Mouse (Mus musculus) stomach, postnatal 0 days (tissue): ENCODE results near the gene Tmco4. TPM values are rescaled to one million over a fixed set of nuclear protein-coding genes. Genes with fewer than 3 reads are reported as not detected.

Experiments used
- ATAC-seq: fragments of 200-750 bp; cut with Nextera tagmentation; 2 replicates; pipeline ENCODE4 v1.8.0; 2017; ENCODE audit not compliant: low FRiP score, low TSS enrichment
- DNase-seq: peaks from one replicate; pipeline ENCODE4 v3.0.0-alpha.2; 2016; ENCODE audit warnings: low spot score
- H3K27ac ChIP-seq: fragments of 300-500 bp; sonication (generic); replicated peaks from 2 replicates; pipeline ENCODE4 v1.5.1; 2014; ENCODE audit warnings: mild to moderate bottlenecking, control low read depth
- H3K27me3 ChIP-seq: fragments of 300-500 bp; sonication (generic); 2 replicates; pipeline ENCODE4 v1.6.1; 2014; ENCODE audit warnings: low read length; ENCODE audit not compliant: control insufficient read depth, insufficient read depth
- H3K36me3 ChIP-seq: fragments of 300-500 bp; sonication (generic); 2 replicates; pipeline ENCODE4 v1.6.1; 2014; ENCODE audit warnings: low read length, mixed read lengths; ENCODE audit not compliant: control insufficient read depth, insufficient read depth
- H3K4me1 ChIP-seq: fragments of 300-500 bp; sonication (generic); replicated peaks from 2 replicates; pipeline ENCODE4 v1.6.1; 2014; ENCODE audit warnings: antibody characterized with exemption; ENCODE audit not compliant: control insufficient read depth, insufficient read depth
- H3K4me2 ChIP-seq: fragments of 300-500 bp; sonication (generic); replicated peaks from 2 replicates; pipeline ENCODE4 v1.6.1; 2014; ENCODE audit warnings: low read depth, mild to moderate bottlenecking, control low read depth, moderate library complexity
- H3K4me3 ChIP-seq: fragments of 300-500 bp; sonication (generic); 2 replicates; pipeline ENCODE4 v1.5.1; 2014; ENCODE audit warnings: low read depth, low read length, control low read depth
- H3K9ac ChIP-seq: fragments of 300-500 bp; sonication (generic); 2 replicates; pipeline ENCODE4 v1.6.1; 2014; ENCODE audit warnings: mild to moderate bottlenecking, low read length, control low read depth, mixed read lengths
- H3K9me3 ChIP-seq: fragments of 300-500 bp; sonication (generic); 2 replicates; pipeline ENCODE4 v1.6.1; 2016; ENCODE audit warnings: low read length; ENCODE audit not compliant: control insufficient read depth
- CTCF ChIP-seq: IDR thresholded peaks from 2 replicates; pipeline ENCODE4 v1.5.1; 2016; ENCODE audit warnings: antibody characterized with exemption, low read depth, mild to moderate bottlenecking, moderate library complexity
- EP300 ChIP-seq: optimal IDR thresholded peaks from 2 replicates; pipeline ENCODE3; 2016; ENCODE audit warnings: antibody characterized with exemption
- WGBS: fragments of 180-500 bp; shearing (Covaris S2); extraction: QIAGEN DNeasy Blood & Tissue Kit; methylation state at CpG from one replicate; pipeline ENCODE4 v1.1.7; 2014; 5-methylcytosine and 5-hydroxymethylcytosine counted together
- polyA plus RNA-seq: library from polyadenylated mRNA; unstranded; fragments of >200 nt; fragmentation: Nextera tagmentation; extraction: Ambion mirVana; gene quantifications from 2 replicates; pipeline ENCODE4 v1.2.1, GENCODE M21; 2015

Gene Tmco4
- polyA plus RNA-seq, 1 experiment from 2014 or later = 10.8 TPM

DNA sequence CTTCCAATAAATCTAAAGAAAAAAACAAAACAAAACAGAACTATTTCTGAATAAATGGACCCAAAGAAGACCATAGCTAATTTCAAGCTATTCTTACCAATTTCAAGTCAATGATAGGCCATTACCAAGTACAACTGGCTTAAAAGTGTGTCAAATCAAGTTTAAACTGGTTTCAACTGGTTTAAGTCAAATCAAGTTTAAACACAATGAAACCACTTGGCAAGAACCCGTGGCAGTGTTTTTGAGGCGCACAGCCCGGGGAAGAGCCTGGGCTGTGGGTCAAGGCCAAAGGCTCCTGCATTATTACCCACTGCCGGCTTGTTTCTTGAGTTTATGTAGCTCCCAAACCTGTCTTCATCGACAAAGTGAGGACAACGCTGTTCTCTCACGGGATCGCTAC is 127.6 kb downstream of the Tmco4 start:
- TF ChIP-seq EP300 = no peak
- no peak for TF ChIP-seq CTCF
- Histone ChIP-seq H3K27me3 (no peaks in the 10 kb centered on the region), H3K4me2 (no peak overlapping the region), H3K9me3 (no peaks in the 10 kb centered on the region), H3K27ac (no peak overlapping the region), H3K9ac (no peak overlapping the region), H3K4me1 (peaks cover 2% of the 10 kb centered on the region), H3K36me3 (peaks cover 15% of the 10 kb centered on the region), H3K4me3 (no peak overlapping the region)
- WGBS = 81% methylated on average over 8 of the region's 8 CpGs
- no peak for DNase-seq
- ATAC-seq = no peak

DNA sequence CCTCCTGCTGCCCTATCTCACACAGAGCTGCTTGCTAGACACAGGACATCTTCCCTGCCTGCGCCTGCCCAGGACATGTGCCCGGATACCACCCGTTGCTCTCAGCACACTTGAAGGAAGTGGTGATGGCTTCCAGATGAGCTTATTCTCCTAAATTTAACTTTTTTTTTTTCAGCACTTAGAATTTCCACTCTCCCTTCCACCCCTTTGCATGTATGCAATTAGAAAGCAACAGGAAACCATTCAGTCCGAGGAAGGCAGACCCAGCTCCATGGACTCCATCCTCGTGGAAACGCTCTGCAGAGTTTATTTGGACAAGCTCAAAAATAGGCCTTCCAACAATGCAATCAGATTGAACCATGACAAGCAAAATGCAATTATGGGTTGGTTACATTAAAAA is 128.9 kb downstream of the Tmco4 start:
- H3K36me3 ChIP-seq = peaks cover 15% of the 10 kb centered on the region
- DNase-seq (no peak), ATAC-seq (no peak)
- no peak overlapping the region for H3K4me2 ChIP-seq
- no peak overlapping the region for H3K9ac ChIP-seq
- H3K4me3 ChIP-seq = no peak overlapping the region
- H3K27me3 ChIP-seq = no peaks in the 10 kb centered on the region
- 59% methylated on average over 6 of the region's 6 CpGs for WGBS
- H3K9me3 ChIP-seq = no peaks in the 10 kb centered on the region
- no peak for TF ChIP-seq EP300
- H3K4me1 ChIP-seq = no peaks in the 10 kb centered on the region
- no peak overlapping the region for H3K27ac ChIP-seq

DNA sequence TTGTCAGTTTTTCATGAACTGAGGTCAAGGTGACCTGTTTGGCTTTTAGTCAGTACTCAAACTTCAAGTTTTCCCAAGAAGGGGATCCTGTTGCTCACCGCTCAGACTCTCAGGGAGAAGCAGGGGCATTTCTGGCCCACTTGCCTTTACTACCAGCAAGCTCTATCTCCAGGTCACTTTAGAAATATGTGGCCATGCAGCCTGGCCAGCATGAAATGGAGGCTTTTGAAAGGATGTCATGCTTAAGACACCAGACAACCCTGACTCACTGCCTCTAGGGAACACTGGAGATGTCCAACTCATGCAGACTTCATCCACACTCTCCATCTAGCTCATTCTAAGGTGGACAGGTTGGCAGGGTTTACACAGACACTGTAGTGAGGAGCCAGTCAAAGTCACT is 132.8 kb downstream of the Tmco4 start:
- DNase-seq = no peak
- ATAC-seq = no peak
- Histone ChIP-seq H3K9ac (no peak overlapping the region), H3K36me3 (peaks cover 15% of the 10 kb centered on the region), H3K4me3 (no peak overlapping the region), H3K4me1 (peaks cover 3% of the 10 kb centered on the region), H3K9me3 (no peaks in the 10 kb centered on the region), H3K4me2 (no peak overlapping the region), H3K27ac (no peak overlapping the region), H3K27me3 (no peaks in the 10 kb centered on the region)
- TF ChIP-seq CTCF (no peak), EP300 (no peak)
- WGBS = 87% methylated on average over 1 of the region's 1 CpGs

Other genes starting within 250 kb of the Tmco4 start
- 0.30 and 0.31 TPM in 2 replicates for gene Pla2g2c, start 248.1 kb upstream of the Tmco4 start, polyA plus RNA-seq
- gene Ubxn10, start 235.7 kb upstream of the Tmco4 start, polyA plus RNA-seq = 0.64 and 0.81 TPM in 2 replicates
- gene Pla2g2f, start 215.3 kb upstream of the Tmco4 start, polyA plus RNA-seq = 8.2 and 8.7 TPM in 2 replicates
- 0.21 and 0.27 TPM in 2 replicates for gene Pla2g2d, start 197.2 kb upstream of the Tmco4 start, polyA plus RNA-seq
- gene Pla2g5, start 109.4 kb upstream of the Tmco4 start, polyA plus RNA-seq = 0.28 and 0.34 TPM in 2 replicates
- gene Gm13030, start 98.9 kb upstream of the Tmco4 start, polyA plus RNA-seq = not detected in 2 replicates
- gene Pla2g2e, start 94.9 kb upstream of the Tmco4 start, polyA plus RNA-seq = 0.22 TPM in 1 of 2 replicates, not detected in the other
- 2.4 and 2.6 TPM in 2 replicates for gene Otud3, start 58.9 kb upstream of the Tmco4 start, polyA plus RNA-seq
- 17.6 and 24.8 TPM in 2 replicates for gene Rnf186, start 5.8 kb upstream of the Tmco4 start, polyA plus RNA-seq
- 0.05 TPM in 1 of 2 replicates, not detected in the other for gene Htr6, start 102.7 kb downstream of the Tmco4 start, polyA plus RNA-seq
- gene Nbl1, start 120.1 kb downstream of the Tmco4 start, polyA plus RNA-seq = 53.6 and 58.9 TPM in 2 replicates
- 569 and 588 TPM in 2 replicates for gene Minos1, start 158.2 kb downstream of the Tmco4 start, polyA plus RNA-seq
- gene Capzb, start 220.0 kb downstream of the Tmco4 start, polyA plus RNA-seq = 341 and 344 TPM in 2 replicates